Mouse (Mus musculus): ENCODE measurements around the gene Olig2. TPM values are rescaled to one million over a fixed set of nuclear protein-coding genes. Genes with fewer than 3 reads are reported as not detected.

Olig2 gene
- polyA plus RNA-seq, 1 experiment from 2014 or later, result not detected

DNA sequence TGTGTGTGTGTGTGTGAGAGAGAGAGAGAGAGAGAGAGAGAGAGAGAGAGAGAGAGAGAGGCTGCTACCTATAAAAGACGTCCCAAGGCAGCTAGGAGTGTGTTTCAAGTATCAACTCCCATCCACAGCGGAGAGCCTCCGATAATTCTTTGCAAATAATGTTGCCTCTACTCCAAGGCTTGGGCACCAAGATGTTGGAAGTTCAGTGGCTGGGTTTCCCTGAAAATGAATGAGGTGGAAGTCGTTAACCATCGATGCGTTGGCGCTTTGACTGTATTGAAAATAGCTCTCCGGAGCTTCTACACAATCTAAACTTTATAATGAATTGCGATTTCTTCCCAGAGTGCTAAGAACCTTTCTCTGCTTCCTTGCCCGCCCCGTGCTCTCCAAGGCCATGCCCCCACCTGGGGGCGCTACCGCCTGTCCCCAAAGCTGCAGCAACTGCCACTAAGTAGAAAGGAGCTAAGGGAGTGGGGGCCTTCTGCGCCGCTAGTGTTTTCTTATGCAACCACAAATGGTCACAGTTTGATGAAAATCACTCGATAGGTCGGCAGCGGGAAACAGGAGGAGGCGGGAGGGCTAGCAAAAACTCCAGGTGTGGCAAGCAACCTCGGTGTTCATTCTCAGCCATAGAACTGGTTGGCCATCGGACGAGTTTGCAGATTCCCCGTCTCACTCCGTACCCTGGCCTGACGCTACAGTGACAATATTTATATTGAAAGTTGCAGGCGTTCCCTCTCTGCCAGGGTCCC is 600 bp upstream of the Olig2 start:
- ATAC-seq, result no peak
- Histone ChIP-seq H3K4me1 (ENCODE audit: control insufficient read depth, insufficient read depth, low read length) (peaks cover 17% of the 10 kb centered on the region), H3K9ac (ENCODE audit: low read depth, low read length) (no peak overlapping the region), H3K36me3 (ENCODE audit: control insufficient read depth, insufficient read depth, low read length) (no peaks in the 10 kb centered on the region), H3K9me3 (ENCODE audit: control insufficient read depth, low read length) (no peaks in the 10 kb centered on the region), H3K27ac (ENCODE audit: low read length) (no peak overlapping the region), H3K4me3 (ENCODE audit: low read length) (peak overlapping the region; percentile 33), H3K27me3 (replicated peaks; ENCODE audit: control insufficient read depth, insufficient read depth, low read length) (peaks cover 98% of the 10 kb centered on the region), H3K4me2 (ENCODE audit: low read depth, low read length) (peak overlapping the region; percentile 44)
- WGBS, result 2% methylated on average over 26 of the region's 26 CpGs

DNA sequence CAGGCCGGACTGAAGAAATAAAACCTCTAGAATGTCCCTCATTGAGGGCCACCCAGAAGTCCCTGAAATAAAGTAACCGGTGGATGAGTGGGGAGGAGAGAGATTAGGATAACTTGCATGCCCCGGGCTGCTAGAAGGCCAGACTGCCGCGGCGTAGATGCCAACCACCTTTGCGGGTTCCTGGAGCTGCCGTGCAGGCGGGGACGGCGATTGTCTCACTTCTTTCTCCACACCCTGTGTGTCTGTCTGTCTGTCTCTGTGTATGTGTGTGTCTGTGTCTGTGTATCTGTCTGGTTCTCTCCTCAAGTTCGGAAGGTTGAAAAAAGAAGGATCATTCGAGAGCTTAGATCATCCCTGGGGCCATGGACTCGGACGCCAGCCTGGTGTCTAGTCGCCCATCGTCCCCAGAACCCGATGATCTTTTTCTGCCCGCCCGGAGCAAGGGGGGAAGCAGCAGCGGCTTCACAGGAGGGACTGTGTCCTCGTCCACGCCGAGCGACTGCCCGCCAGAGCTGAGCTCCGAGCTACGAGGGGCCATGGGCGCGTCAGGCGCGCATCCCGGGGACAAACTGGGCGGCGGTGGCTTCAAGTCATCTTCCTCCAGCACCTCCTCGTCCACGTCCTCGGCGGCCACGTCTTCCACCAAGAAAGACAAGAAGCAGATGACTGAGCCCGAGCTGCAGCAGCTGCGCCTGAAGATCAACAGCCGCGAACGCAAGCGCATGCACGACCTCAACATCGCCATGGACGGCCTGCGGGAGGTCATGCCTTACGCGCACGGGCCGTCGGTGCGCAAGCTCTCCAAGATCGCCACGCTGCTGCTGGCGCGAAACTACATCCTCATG is 1.0 kb downstream of the Olig2 start:
- Histone ChIP-seq H3K27me3 (replicated peaks; ENCODE audit: control insufficient read depth, insufficient read depth, low read length) (peaks cover 98% of the 10 kb centered on the region), H3K36me3 (ENCODE audit: control insufficient read depth, insufficient read depth, low read length) (no peaks in the 10 kb centered on the region), H3K9me3 (ENCODE audit: control insufficient read depth, low read length) (no peaks in the 10 kb centered on the region), H3K4me2 (ENCODE audit: low read depth, low read length) (no peak overlapping the region), H3K4me1 (ENCODE audit: control insufficient read depth, insufficient read depth, low read length) (peaks cover 17% of the 10 kb centered on the region), H3K9ac (ENCODE audit: low read depth, low read length) (no peak overlapping the region), H3K4me3 (ENCODE audit: low read length) (peak overlapping the region; percentile 7; the same call in 1 of the 2 replicates), H3K27ac (ENCODE audit: low read length) (no peak overlapping the region)
- no peak for ATAC-seq
- 1% methylated on average over 60 of the region's 60 CpGs for WGBS

GRCm38 (mm10) chr16:91226883-91227759 is 1.9 kb downstream of the Olig2 start:
- Histone ChIP-seq H3K27me3 (replicated peaks; ENCODE audit: control insufficient read depth, insufficient read depth, low read length) (peaks cover 98% of the 10 kb centered on the region), H3K4me2 (ENCODE audit: low read depth, low read length) (no peak overlapping the region; the same call in 1 of the 2 replicates), H3K27ac (ENCODE audit: low read length) (no peak overlapping the region), H3K4me3 (ENCODE audit: low read length) (peak overlapping the region; percentile 7; the same call in 1 of the 2 replicates), H3K36me3 (ENCODE audit: control insufficient read depth, insufficient read depth, low read length) (no peaks in the 10 kb centered on the region), H3K9ac (ENCODE audit: low read depth, low read length) (no peak overlapping the region), H3K4me1 (ENCODE audit: control insufficient read depth, insufficient read depth, low read length) (peaks cover 17% of the 10 kb centered on the region), H3K9me3 (ENCODE audit: control insufficient read depth, low read length) (no peaks in the 10 kb centered on the region)
- 2% methylated on average over 76 of the region's 85 CpGs for WGBS
- no peak for ATAC-seq

GRCm38 (mm10) chr16:91227760-91228043 is 2.4 kb downstream of the Olig2 start:
- under 1% methylated on average over 6 of the region's 6 CpGs for WGBS
- Histone ChIP-seq H3K9me3 (ENCODE audit: control insufficient read depth, low read length) (no peaks in the 10 kb centered on the region), H3K4me2 (ENCODE audit: low read depth, low read length) (no peak overlapping the region), H3K27me3 (replicated peaks; ENCODE audit: control insufficient read depth, insufficient read depth, low read length) (peaks cover 98% of the 10 kb centered on the region), H3K4me1 (ENCODE audit: control insufficient read depth, insufficient read depth, low read length) (peaks cover 17% of the 10 kb centered on the region), H3K27ac (ENCODE audit: low read length) (no peak overlapping the region), H3K36me3 (ENCODE audit: control insufficient read depth, insufficient read depth, low read length) (no peaks in the 10 kb centered on the region), H3K4me3 (ENCODE audit: low read length) (no peak overlapping the region), H3K9ac (ENCODE audit: low read depth, low read length) (no peak overlapping the region)
- ATAC-seq, result no peak

DNA sequence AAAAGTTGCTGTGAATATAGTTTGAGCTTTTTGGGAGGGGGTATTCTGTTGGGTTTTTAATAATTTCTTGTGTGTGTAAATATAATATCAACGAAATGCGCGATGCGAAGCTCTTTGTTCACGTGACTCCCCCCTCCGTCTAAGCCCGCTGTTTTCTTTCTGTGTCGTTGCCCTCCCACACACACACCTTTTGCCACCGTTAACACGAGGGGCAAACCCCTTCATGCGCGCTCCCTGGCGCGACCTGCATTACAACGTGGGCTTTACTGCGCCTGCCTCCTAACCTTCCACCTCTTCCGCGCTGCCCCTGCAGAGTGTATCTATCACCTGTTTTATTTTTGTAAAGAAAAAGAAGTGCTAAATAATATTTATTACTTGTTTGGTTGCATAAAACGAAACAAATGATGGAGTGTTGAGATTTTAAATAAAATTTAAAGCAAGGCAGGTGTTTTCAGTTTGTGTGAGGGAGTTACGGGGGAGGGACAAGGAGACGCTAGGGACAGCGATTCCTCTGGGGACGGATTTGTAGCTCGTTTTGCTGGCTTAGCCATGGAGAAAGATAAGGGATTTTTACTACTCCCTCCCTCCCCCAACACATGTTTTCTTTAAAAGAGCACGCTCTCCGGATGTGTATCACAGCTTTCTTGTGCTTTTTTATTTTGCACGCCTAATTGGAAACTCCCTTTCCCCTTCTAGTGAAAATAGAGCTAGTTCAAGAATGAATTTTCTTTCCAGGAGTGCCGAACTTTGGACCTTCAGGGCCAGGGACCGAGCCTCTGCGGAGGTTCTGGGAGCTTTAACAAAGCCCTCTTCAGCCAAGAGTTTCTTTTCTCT is 3.2 kb downstream of the Olig2 start:
- Histone ChIP-seq H3K27me3 (replicated peaks; ENCODE audit: control insufficient read depth, insufficient read depth, low read length) (peaks cover 97% of the 10 kb centered on the region), H3K4me3 (ENCODE audit: low read length) (no peak overlapping the region), H3K27ac (ENCODE audit: low read length) (no peak overlapping the region), H3K9me3 (ENCODE audit: control insufficient read depth, low read length) (no peaks in the 10 kb centered on the region), H3K36me3 (ENCODE audit: control insufficient read depth, insufficient read depth, low read length) (no peaks in the 10 kb centered on the region), H3K4me2 (ENCODE audit: low read depth, low read length) (no peak overlapping the region), H3K4me1 (ENCODE audit: control insufficient read depth, insufficient read depth, low read length) (peaks cover 17% of the 10 kb centered on the region), H3K9ac (ENCODE audit: low read depth, low read length) (no peak overlapping the region)
- WGBS, result 1% methylated on average over 30 of the region's 30 CpGs
- ATAC-seq, result no peak

- no peak for ATAC-seq
- no peaks in the 10 kb centered on the region for H3K36me3 ChIP-seq (ENCODE audit: control insufficient read depth, insufficient read depth, low read length)
- peaks cover 97% of the 10 kb centered on the region for H3K27me3 ChIP-seq (replicated peaks; ENCODE audit: control insufficient read depth, insufficient read depth, low read length)
- peaks cover 17% of the 10 kb centered on the region for H3K4me1 ChIP-seq (ENCODE audit: control insufficient read depth, insufficient read depth, low read length)
- no peak overlapping the region for H3K9ac ChIP-seq (ENCODE audit: low read depth, low read length)
- H3K9me3 ChIP-seq (ENCODE audit: control insufficient read depth, low read length), result no peaks in the 10 kb centered on the region
- no peak overlapping the region for H3K4me2 ChIP-seq (ENCODE audit: low read depth, low read length)
- no peak overlapping the region for H3K4me3 ChIP-seq (ENCODE audit: low read length)
- under 1% methylated on average over 10 of the region's 10 CpGs for WGBS
- H3K27ac ChIP-seq (ENCODE audit: low read length), result no peak overlapping the region
Observed at GRCm38 (mm10) chr16:91229072-91229348, 3.8 kb downstream of the Olig2 start.

GRCm38 (mm10) chr16:91229643-91230042 is 4.4 kb downstream of the Olig2 start:
- H3K4me1 ChIP-seq (ENCODE audit: control insufficient read depth, insufficient read depth, low read length), result peaks cover 17% of the 10 kb centered on the region
- no peak overlapping the region for H3K4me2 ChIP-seq (ENCODE audit: low read depth, low read length)
- ATAC-seq, result no peak
- no peaks in the 10 kb centered on the region for H3K36me3 ChIP-seq (ENCODE audit: control insufficient read depth, insufficient read depth, low read length)
- H3K9ac ChIP-seq (ENCODE audit: low read depth, low read length), result no peak overlapping the region
- H3K27ac ChIP-seq (ENCODE audit: low read length), result no peak overlapping the region
- H3K27me3 ChIP-seq (replicated peaks; ENCODE audit: control insufficient read depth, insufficient read depth, low read length), result peaks cover 96% of the 10 kb centered on the region
- H3K4me3 ChIP-seq (ENCODE audit: low read length), result no peak overlapping the region
- H3K9me3 ChIP-seq (ENCODE audit: control insufficient read depth, low read length), result no peaks in the 10 kb centered on the region
- 17% methylated on average over 8 of the region's 8 CpGs for WGBS

GRCm38 (mm10) chr16:91231781-91232469 is 6.7 kb downstream of the Olig2 start:
- H3K27ac ChIP-seq (ENCODE audit: low read length), result no peak overlapping the region
- 0 out of 2 replicates have a peak, but pooled peaks cover 4% of the 10 kb centered on the region for H3K4me1 ChIP-seq (ENCODE audit: control insufficient read depth, insufficient read depth, low read length)
- no peak overlapping the region for H3K9ac ChIP-seq (ENCODE audit: low read depth, low read length)
- no peak overlapping the region for H3K4me3 ChIP-seq (ENCODE audit: low read length)
- H3K4me2 ChIP-seq (ENCODE audit: low read depth, low read length), result no peak overlapping the region
- H3K36me3 ChIP-seq (ENCODE audit: control insufficient read depth, insufficient read depth, low read length), result no peaks in the 10 kb centered on the region
- no peak for ATAC-seq
- WGBS, result 6% methylated on average over 26 of the region's 26 CpGs
- no peaks in the 10 kb centered on the region for H3K9me3 ChIP-seq (ENCODE audit: control insufficient read depth, low read length)
- peaks cover 86% of the 10 kb centered on the region for H3K27me3 ChIP-seq (replicated peaks; ENCODE audit: control insufficient read depth, insufficient read depth, low read length)

All from intestine, embryonic 16.5 days (tissue).